Mouse (Mus musculus) lung, adult 2 months (tissue): ENCODE data around the gene Ufc1.
A peak's percentile ranks its signal among the peaks of the same experiment; 100 is the strongest.

Experiments used
- CTCF ChIP-seq: fragments of 200-500 bp; IDR thresholded peaks from 2 replicates; pipeline ENCODE4 v1.5.1; 2011; ENCODE audit warnings: mild to moderate bottlenecking, low read length, control low read depth; ENCODE audit not compliant: insufficient read depth
- POLR2A ChIP-seq: fragments of 200-500 bp; IDR thresholded peaks from 2 replicates; pipeline ENCODE4 v1.6.1; 2011; ENCODE audit warnings: low read depth, mild to moderate bottlenecking, control low read depth, low read length, borderline replicate concordance; ENCODE audit errors: extremely low read depth

- TF ChIP-seq POLR2A: peak; percentile 65; the same call in 1 of the 2 replicates
- no peak for TF ChIP-seq CTCF
Observed at GRCm38 (mm10) chr1:171294298-171295062, at the start of gene Ufc1.
